Mouse (Mus musculus) embryo, embryonic 11.5 days (tissue): ENCODE measurements around the gene Rbbp9.
"Not testable (repeated sequence)": the region's sequence is repeated elsewhere in the genome, so short reads cannot be mapped to it uniquely, and the experiment has no call there.

Experiments used
- DNase-seq: peaks from one replicate; pipeline ENCODE4 v3.0.0-alpha.2; 2012; ENCODE audit warnings: low read depth, low spot score

Rbbp9 gene

GRCm38 (mm10) chr2:144550529-144550928 is at the start of gene Rbbp9:
Gene Rbbp9, minus strand, starts transcription at chr2:144550869.
- DNase-seq: peak; percentile 68

- DNase-seq: peak; percentile 76
Observed at GRCm38 (mm10) chr2:144599831-144600687, 49.4 kb upstream of the Rbbp9 start, which contains the start of gene Dtd1. Gene Dtd1, plus strand, starts transcription at chr2:144599897.

- no peak for DNase-seq
Observed at GRCm38 (mm10) chr2:144598006-144598405, 47.3 kb upstream of the Rbbp9 start.

GRCm38 (mm10) chr2:144593951-144594651 is 43.4 kb upstream of the Rbbp9 start, which contains the start of gene Smim26:
Gene Smim26, plus strand, starts transcription at chr2:144594054.
- peak; percentile 60 for DNase-seq

GRCm38 (mm10) chr2:144593036-144593435 is 42.4 kb upstream of the Rbbp9 start:
- DNase-seq: not testable (repeated sequence)

GRCm38 (mm10) chr2:144588723-144589122 is 38.1 kb upstream of the Rbbp9 start:
- DNase-seq: no peak

- DNase-seq: peak; percentile 93
Observed at GRCm38 (mm10) chr2:144555820-144556552, 5.3 kb upstream of the Rbbp9 start, which contains the start of gene Sec23b. Gene Sec23b, plus strand, starts transcription at chr2:144556229.

- no peak for DNase-seq
Observed at GRCm38 (mm10) chr2:144555286-144555819, 4.7 kb upstream of the Rbbp9 start.

GRCm38 (mm10) chr2:144553905-144554304 is 3.2 kb upstream of the Rbbp9 start:
- DNase-seq: no peak

GRCm38 (mm10) chr2:144547559-144547958 is 3.1 kb downstream of the Rbbp9 start:
- no peak for DNase-seq

- DNase-seq: no peak
Observed at GRCm38 (mm10) chr2:144545481-144545880, 5.2 kb downstream of the Rbbp9 start.

- no peak for DNase-seq
Observed at GRCm38 (mm10) chr2:144545061-144545460, 5.6 kb downstream of the Rbbp9 start.

GRCm38 (mm10) chr2:144544630-144545029 is 6.0 kb downstream of the Rbbp9 start:
- no peak for DNase-seq

GRCm38 (mm10) chr2:144543670-144544069 is 7.0 kb downstream of the Rbbp9 start:
- DNase-seq: no peak

GRCm38 (mm10) chr2:144541246-144541645 is 9.4 kb downstream of the Rbbp9 start:
- no peak for DNase-seq

- no peak for DNase-seq
Observed at GRCm38 (mm10) chr2:144537123-144537522, 13.5 kb downstream of the Rbbp9 start.

GRCm38 (mm10) chr2:144527821-144528174 is 22.9 kb downstream of the Rbbp9 start:
- no peak for DNase-seq

- DNase-seq: peak; percentile 92
Observed at GRCm38 (mm10) chr2:144526981-144527820, 23.5 kb downstream of the Rbbp9 start, which contains the start of the genes Dzank1 and Polr3f. Gene Dzank1, minus strand, starts transcription at chr2:144527414. Gene Polr3f, plus strand, starts transcription at chr2:144527718.

GRCm38 (mm10) chr2:144525856-144526255 is 24.8 kb downstream of the Rbbp9 start:
- no peak for DNase-seq

- DNase-seq: no peak
Observed at GRCm38 (mm10) chr2:144519772-144520171, 30.9 kb downstream of the Rbbp9 start.

GRCm38 (mm10) chr2:144514619-144515018 is 36.0 kb downstream of the Rbbp9 start:
- no peak for DNase-seq
